Mouse (Mus musculus) cerebellum, adult 2 months (tissue): Measurements from ENCODE around the gene Sync.

ENCODE experiments used
- CTCF ChIP-seq: fragments of 200-500 bp; IDR thresholded peaks from 2 replicates; pipeline ENCODE4 v1.5.1; 2011; ENCODE audit warnings: low read depth, mild to moderate bottlenecking, control low read depth, low read length, moderate library complexity, borderline replicate concordance; ENCODE audit not compliant: insufficient read depth
- POLR2A ChIP-seq: fragments of 200-500 bp; IDR thresholded peaks from 2 replicates; pipeline ENCODE4 v1.6.1; 2011; ENCODE audit warnings: low read length, control low read depth, borderline replicate concordance; ENCODE audit not compliant: insufficient read depth

DNA sequence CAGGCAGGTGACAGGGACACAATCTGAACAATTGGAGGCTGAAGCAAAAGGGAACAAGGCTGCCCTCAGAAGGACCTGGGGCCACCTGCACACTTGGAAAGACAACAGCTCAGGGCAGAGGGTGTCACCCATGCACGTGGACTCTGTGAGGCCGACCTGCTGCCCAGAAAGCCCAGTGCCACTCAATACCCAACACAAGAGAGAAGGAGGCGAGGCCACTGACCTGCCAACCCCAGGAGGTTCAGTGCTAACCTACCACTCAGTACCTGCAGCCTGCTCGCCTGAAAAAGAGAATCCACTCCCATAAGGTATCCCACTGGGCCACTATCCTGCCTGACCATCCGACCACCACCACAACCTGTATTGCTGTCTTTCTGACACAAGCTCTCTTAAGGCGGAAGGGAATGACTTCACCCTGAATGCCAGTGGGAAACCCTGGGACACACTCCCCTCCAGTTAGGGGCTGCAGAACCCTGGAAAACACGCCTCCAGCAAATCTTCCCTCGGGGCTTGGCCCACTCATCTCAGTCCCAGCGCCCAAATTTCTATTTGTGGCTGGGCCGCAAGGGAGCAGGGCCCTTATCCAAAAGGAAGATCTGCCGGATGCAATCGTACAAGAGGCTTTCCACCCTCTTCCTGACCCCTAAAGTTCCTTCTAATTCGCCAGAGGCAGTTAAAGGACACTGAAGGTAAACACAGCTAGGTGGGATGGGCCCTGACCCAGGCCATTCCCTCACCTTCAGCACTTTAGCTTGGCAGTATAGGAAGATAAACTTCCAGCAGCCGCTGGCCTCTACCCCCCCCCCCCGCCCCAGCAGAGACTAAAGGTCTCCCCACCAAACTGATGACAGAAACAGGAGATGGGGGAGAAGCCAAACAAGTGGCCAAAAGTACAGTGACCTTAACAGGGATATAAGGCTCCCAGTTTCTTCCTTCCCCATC lies 40.8 kb upstream of the Sync start:
- TF ChIP-seq POLR2A (no peak), CTCF (no peak)
